Comparison of ENCODE assay signal across 25 mouse cellular contexts in genomic region chr16:13549976-13550375, GRCm38 (mm10).
DNase-seq lines count a peak whose midpoint lies in the region; ATAC-seq lines count a peak whose summit lies in the region.
"Had no signal": no experiment of that assay in that cellular context is flagged by ENCODE, and none has a peak within 500 bp of the region (broad histone marks: within the 10 kb centered on the region; RNA-seq: fewer than 3 reads in every experiment).

No protein-coding gene starts in this region.

- no peak overlapping the region for H3K27ac ChIP-seq in heart, embryonic 10.5 days
- H3K27ac ChIP-seq in kidney, embryonic 14.5 days (ENCODE audit: low read depth, low read length) = no peak overlapping the region
- H3K27ac ChIP-seq: embryonic facial prominence, embryonic 13.5 days; embryonic facial prominence, embryonic 15.5 days; forebrain, embryonic 10.5 days; forebrain, embryonic 12.5 days had no signal

- H3K36me3 ChIP-seq in heart, embryonic 10.5 days = peaks cover 41% of the 10 kb centered on the region
- H3K36me3 ChIP-seq in kidney, embryonic 14.5 days (ENCODE audit: control insufficient read depth, insufficient read depth, low read length) = 0 out of 2 replicates have a peak, but pooled peaks cover 4% of the 10 kb centered on the region

- no peak overlapping the region for H3K9ac ChIP-seq in kidney, embryonic 14.5 days (ENCODE audit: low read depth, low read length)
- H3K9ac ChIP-seq: embryonic facial prominence, embryonic 13.5 days; embryonic facial prominence, embryonic 15.5 days; forebrain, embryonic 12.5 days had no signal

- no peaks in the 10 kb centered on the region for H3K4me1 ChIP-seq in heart, embryonic 10.5 days
- H3K4me1 ChIP-seq in kidney, embryonic 14.5 days (ENCODE audit: control insufficient read depth, insufficient read depth, low read length) = no peaks in the 10 kb centered on the region
- H3K4me1 ChIP-seq: embryonic facial prominence, embryonic 13.5 days; embryonic facial prominence, embryonic 15.5 days; forebrain, embryonic 10.5 days; forebrain, embryonic 12.5 days had no signal

- H3K27me3 ChIP-seq in heart, embryonic 10.5 days (ENCODE audit: insufficient read depth, poor library complexity, severe bottlenecking) = no peaks in the 10 kb centered on the region
- no peaks in the 10 kb centered on the region for H3K27me3 ChIP-seq in kidney, embryonic 14.5 days (ENCODE audit: control insufficient read depth, insufficient read depth, low read length)
- H3K27me3 ChIP-seq: CH12.LX; embryonic facial prominence, embryonic 13.5 days; embryonic facial prominence, embryonic 15.5 days; forebrain, embryonic 12.5 days had no signal

- no peak for ATAC-seq in kidney, embryonic 14.5 days (ENCODE audit: low FRiP score, low TSS enrichment)
- ATAC-seq: CD4-positive, CD25-positive, alpha-beta regulatory T cell, adult 4 months; forebrain, embryonic 14.5 days; forebrain, embryonic 16.5 days had no signal

- peak; percentile 64 for DNase-seq in heart, adult 11 months
- no peak for DNase-seq in heart, embryonic 10.5 days (ENCODE audit: low spot score)
- peak; percentile 56 for DNase-seq in ES-CJ7 (ENCODE audit: low read depth, low spot score)
- peak; percentile 60 for DNase-seq in ZHBTc4 (ENCODE audit: low read depth, low spot score)
- DNase-seq: adrenal gland, adult 2 months; adrenal gland, postnatal 10 days; adrenal gland, postnatal 25 days; B cell, adult 2 months; cerebellum, adult 11 months; cerebellum, adult 18-20 months; cerebellum, adult 8-10 months; cerebellum, adult 9-11 months; cerebellum, postnatal 14 days; cerebellum, postnatal 36 days; embryo, embryonic 11 days had no signal

- no peak overlapping the region for H3K4me2 ChIP-seq in kidney, embryonic 14.5 days (replicated peaks; ENCODE audit: low read depth, low read length)
- H3K4me2 ChIP-seq: embryonic facial prominence, embryonic 13.5 days; embryonic facial prominence, embryonic 15.5 days; forebrain, embryonic 12.5 days had no signal

- no peak overlapping the region for H3K4me3 ChIP-seq in heart, embryonic 10.5 days
- no peak overlapping the region for H3K4me3 ChIP-seq in kidney, embryonic 14.5 days (ENCODE audit: low read length)
- H3K4me3 ChIP-seq: embryonic facial prominence, embryonic 13.5 days; embryonic facial prominence, embryonic 15.5 days; erythroblast, embryonic 14.5 days; forebrain, embryonic 10.5 days; forebrain, embryonic 12.5 days had no signal

- peaks cover 17% of the 10 kb centered on the region for H3K9me3 ChIP-seq in heart, embryonic 10.5 days
- H3K9me3 ChIP-seq in kidney, embryonic 14.5 days (ENCODE audit: control insufficient read depth, low read length) = peaks cover 15% of the 10 kb centered on the region; the same call in 1 of the 2 replicates

- 91% methylated on average over 2 of the region's 2 CpGs for WGBS in heart, embryonic 10.5 days
- WGBS in kidney, embryonic 14.5 days = 91% methylated on average over 2 of the region's 2 CpGs
